8 mouse cellular contexts compared by ENCODE assay signal in the genomic region with DNA sequence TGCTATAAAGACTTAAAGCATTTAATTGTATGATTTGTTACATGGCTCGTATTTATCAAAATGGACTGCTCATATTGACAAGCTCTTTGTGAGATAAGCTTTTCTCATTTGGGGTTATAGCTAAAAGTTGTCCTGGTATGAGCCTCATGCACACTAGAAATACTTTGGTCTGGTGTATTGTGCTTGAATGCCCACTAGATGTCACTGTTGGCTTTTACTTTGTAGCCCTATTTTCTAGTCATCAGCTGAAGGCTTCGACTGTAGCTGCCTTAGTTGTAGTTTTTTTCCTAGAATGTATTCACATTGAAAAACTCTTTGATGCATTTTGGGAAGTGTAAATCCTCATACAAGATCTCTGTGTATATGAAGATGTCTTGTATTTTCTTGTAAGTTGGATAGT. TPM values are rescaled to one million over a fixed set of nuclear protein-coding genes. Genes with fewer than 3 reads are reported as not detected.
DNase-seq lines count a peak whose midpoint lies in the region; ATAC-seq and TF ChIP-seq lines count a peak whose summit lies in the region.

No protein-coding gene starts in this region.

- H3K4me2 ChIP-seq in embryonic facial prominence, embryonic 11.5 days (ENCODE audit: low read depth, low read length) = no peak overlapping the region

- H3K9me3 ChIP-seq in embryonic facial prominence, embryonic 11.5 days (replicated peaks; ENCODE audit: control insufficient read depth, low read length) = no peaks in the 10 kb centered on the region
- H3K9me3 ChIP-seq in embryonic facial prominence, embryonic 10.5 days = no peaks in the 10 kb centered on the region

- no peak overlapping the region for H3K27ac ChIP-seq in embryonic facial prominence, embryonic 11.5 days (replicated peaks; ENCODE audit: low read depth, low read length)
- H3K27ac ChIP-seq in embryonic facial prominence, embryonic 10.5 days (replicated peaks) = no peak overlapping the region

- WGBS in embryonic facial prominence, embryonic 11.5 days = 29% methylated on average over 2 of the region's 2 CpGs
- 34% methylated on average over 2 of the region's 2 CpGs for WGBS in embryonic facial prominence, embryonic 10.5 days
- WGBS in lung, adult 2 months = 11% methylated on average over 2 of the region's 2 CpGs

- no peaks in the 10 kb centered on the region for H3K27me3 ChIP-seq in embryonic facial prominence, embryonic 11.5 days (ENCODE audit: control insufficient read depth, insufficient read depth, low read length)
- H3K27me3 ChIP-seq in embryonic facial prominence, embryonic 10.5 days (replicated peaks; ENCODE audit: low read depth, poor library complexity, severe bottlenecking) = no peaks in the 10 kb centered on the region

- no peaks in the 10 kb centered on the region for H3K4me1 ChIP-seq in embryonic facial prominence, embryonic 11.5 days (ENCODE audit: control insufficient read depth, insufficient read depth, low read length)
- no peaks in the 10 kb centered on the region for H3K4me1 ChIP-seq in embryonic facial prominence, embryonic 10.5 days
- no peaks in the 10 kb centered on the region for H3K4me1 ChIP-seq in lung, adult 2 months (ENCODE audit: control insufficient read depth, insufficient read depth, low read length)

- ATAC-seq in embryonic facial prominence, embryonic 11.5 days (replicated peaks; ENCODE audit: insufficient number of reproducible peaks, low FRiP score, low TSS enrichment, low read depth) = no peak

- no peak for TF ChIP-seq POLR2A in lung, adult 2 months (IDR thresholded peaks at IDR 0.05; ENCODE audit: borderline replicate concordance, extremely low read depth, low read depth, low read length)

- TF ChIP-seq CTCF in lung, adult 2 months (IDR thresholded peaks at IDR 0.05; ENCODE audit: insufficient read depth, low read length) = peak; percentile 45; the same call in 1 of the 2 replicates

- DNase-seq in embryonic facial prominence, embryonic 11.5 days (ENCODE audit: low spot score) = peak; percentile 84
- no peak for DNase-seq in embryonic facial prominence, embryonic 10.5 days (ENCODE audit: low spot score)
- peak; percentile 38 for DNase-seq in right cerebral cortex, adult 18-20 months
- no peak for DNase-seq in right cerebral cortex, postnatal 14 days
- DNase-seq in cerebellum, adult 11 months = peak; percentile 18
- DNase-seq in heart, postnatal 10 days = peak; percentile 41 to 62
- no peak for DNase-seq in lung, adult 2 months
- DNase-seq in skeletal muscle tissue, adult 2 months (ENCODE audit: low read depth, low spot score) = peak; percentile 20

- H3K4me3 ChIP-seq in embryonic facial prominence, embryonic 11.5 days (ENCODE audit: low read depth, low read length) = no peak overlapping the region
- H3K4me3 ChIP-seq in embryonic facial prominence, embryonic 10.5 days = no peak overlapping the region
- H3K4me3 ChIP-seq in lung, adult 2 months (replicated peaks; ENCODE audit: extremely low read depth, low read depth, low read length) = no peak overlapping the region

- H3K9ac ChIP-seq in embryonic facial prominence, embryonic 11.5 days (replicated peaks; ENCODE audit: low read length) = no peak overlapping the region

- intact Hi-C loops in heart, postnatal 10 days (cut with DNase I) = loop anchor here (1.0 to 5.0 kb wide), 2 partner anchors 749 to 953 kb away; no protein-coding TSS in a partner anchor

- H3K36me3 ChIP-seq in embryonic facial prominence, embryonic 11.5 days (replicated peaks; ENCODE audit: control insufficient read depth, insufficient read depth, low read depth, low read length) = no peaks in the 10 kb centered on the region
- H3K36me3 ChIP-seq in embryonic facial prominence, embryonic 10.5 days (replicated peaks) = peaks cover 24% of the 10 kb centered on the region

RNA-seq across cellular contexts. Expression of gene Anapc10, which starts 22.7 kb away (rescaled TPM):
- polyA plus RNA-seq in embryonic facial prominence, embryonic 11.5 days (2014; fragmentation: Nextera tagmentation; extraction: Ambion mirVana) = 45.6 and 48.6 TPM in 2 replicates
- polyA plus RNA-seq in embryonic facial prominence, embryonic 10.5 days (2016; fragmentation: Nextera tagmentation; extraction: Ambion mirVana) = 37.0 and 43.5 TPM in 2 replicates
- 1 to 10 TPM; 5.5 to 5.9 TPM for total RNA-seq in heart, postnatal 10 days (2021)
- polyA plus RNA-seq in lung, adult 2 months (2012; rRNA removed) = 0.72 and 1.4 TPM in 2 replicates

RNA-seq across cellular contexts. Expression of gene Abce1, which starts 22.8 kb away (rescaled TPM):
- polyA plus RNA-seq in embryonic facial prominence, embryonic 11.5 days (2014; fragmentation: Nextera tagmentation; extraction: Ambion mirVana) = 150 and 160 TPM in 2 replicates
- polyA plus RNA-seq in embryonic facial prominence, embryonic 10.5 days (2016; fragmentation: Nextera tagmentation; extraction: Ambion mirVana) = 142 TPM in 2 replicates
- 10 to 100 TPM; 55.0 to 61.4 TPM for total RNA-seq in heart, postnatal 10 days (2021)
- 8.0 and 13.0 TPM in 2 replicates for polyA plus RNA-seq in lung, adult 2 months (2012; rRNA removed)

Comparison
In these comparisons a context has a peak if more than half of its experiments do, and no peak if none do; other contexts are left out.
1. DNase-seq: peak in embryonic facial prominence, embryonic 11.5 days (single experiment), right cerebral cortex, adult 18-20 months (single experiment), cerebellum, adult 11 months (single experiment), heart, postnatal 10 days (2 of 2) and skeletal muscle tissue, adult 2 months (single experiment); none in embryonic facial prominence, embryonic 10.5 days (single experiment), right cerebral cortex, postnatal 14 days (single experiment) and lung, adult 2 months (single experiment).
2. RNA of gene Anapc10, which starts 22.7 kb away (polyA plus RNA-seq): 45.6 to 48.6 TPM in embryonic facial prominence, embryonic 11.5 days and 37.0 to 43.5 TPM in embryonic facial prominence, embryonic 10.5 days; 0.72 to 1.4 TPM in lung, adult 2 months; every median in the first group is over 10 times any median in the second.
3. RNA of gene Abce1, which starts 22.8 kb away (polyA plus RNA-seq): 150 to 160 TPM in embryonic facial prominence, embryonic 11.5 days and 142 TPM in embryonic facial prominence, embryonic 10.5 days; 8.0 to 13.0 TPM in lung, adult 2 months; every median in the first group is over 10 times any median in the second.